Mouse (Mus musculus): Measurements from ENCODE around the gene Ffar2.
"Not testable (repeated sequence)": the region's sequence is repeated elsewhere in the genome, so short reads cannot be mapped to it uniquely, and the experiment has no call there.

Ffar2 gene

DNA sequence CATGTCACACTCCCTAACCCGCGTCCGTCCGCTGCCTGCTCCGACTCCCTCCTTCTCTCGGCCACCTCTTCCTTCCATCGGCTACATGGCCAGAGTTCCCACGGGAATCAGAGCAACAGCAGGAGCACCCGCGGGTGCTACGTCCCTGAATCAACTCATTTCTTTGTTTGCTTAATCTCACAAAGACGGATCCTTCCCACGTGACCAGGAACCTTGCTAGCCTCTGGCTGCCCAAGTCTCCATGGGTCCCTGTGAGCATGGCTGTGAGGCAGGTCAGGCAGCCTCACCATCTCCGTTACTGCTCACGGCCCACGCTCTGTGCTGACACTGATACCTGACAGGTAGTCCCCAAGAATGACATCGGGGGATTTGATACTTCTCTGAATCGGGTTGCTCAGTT lies at the start of gene Ffar2:
Ffar2 (minus strand) TSS at position 101 of the 400 bp plus-strand sequence.
- DNase-seq (ENCODE audit: low spot score) = no peak

- DNase-seq (ENCODE audit: low spot score) = peak; percentile 87
Observed at GRCm38 (mm10) chr7:30873083-30873482, 49.5 kb upstream of the Ffar2 start.

DNA sequence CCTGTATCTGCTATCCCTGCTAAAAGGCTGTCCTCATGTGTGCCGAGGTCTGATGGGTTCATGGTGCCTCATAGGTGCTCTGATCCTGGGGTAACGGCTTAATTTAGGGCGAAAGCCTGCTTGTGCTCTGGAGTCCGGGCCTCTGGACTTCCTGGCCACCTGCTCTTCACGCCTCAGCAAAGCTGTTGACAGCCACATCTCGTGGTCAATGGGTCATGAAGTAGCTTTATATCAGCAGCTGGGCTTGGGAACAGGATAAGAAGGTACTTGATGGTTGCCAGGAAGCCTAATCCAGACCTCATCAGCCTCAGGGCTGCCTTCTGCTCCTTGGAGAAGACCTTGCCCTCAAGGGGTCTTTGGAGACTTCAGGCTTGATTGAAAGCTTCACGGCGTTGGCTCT lies 39.8 kb upstream of the Ffar2 start:
- no peak for DNase-seq (ENCODE audit: low spot score)

DNA sequence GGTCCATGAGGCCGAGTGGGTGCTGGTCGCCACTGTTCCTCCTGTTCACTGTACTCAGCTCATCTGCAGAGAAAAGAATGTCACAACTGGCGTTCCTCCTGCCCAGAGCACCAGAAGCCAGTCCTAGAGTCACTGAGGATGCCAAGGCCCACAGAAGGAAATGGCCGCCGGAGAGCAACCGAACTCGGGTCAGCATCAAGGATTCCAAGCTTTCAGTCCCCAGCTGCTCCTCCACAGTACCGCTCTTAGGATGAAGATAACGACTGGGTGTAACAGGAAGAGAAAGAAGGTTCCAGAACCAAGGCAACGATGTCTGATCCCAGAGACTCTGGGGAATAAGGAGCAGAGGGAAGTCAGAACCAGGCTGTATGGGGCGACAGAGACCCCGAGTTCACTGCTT lies 37.9 kb upstream of the Ffar2 start, which contains the start of gene Ffar1:
Ffar1 (minus strand) TSS at position 101 of the 400 bp plus-strand sequence.
- no peak for DNase-seq (ENCODE audit: low spot score)

- DNase-seq (ENCODE audit: low spot score) = peak; percentile 89
Observed at GRCm38 (mm10) chr7:30859635-30860402, 36.2 kb upstream of the Ffar2 start.

GRCm38 (mm10) chr7:30859290-30859634 lies 35.7 kb upstream of the Ffar2 start:
- peak; percentile 80 for DNase-seq (ENCODE audit: low spot score)

- DNase-seq (ENCODE audit: low spot score) = no peak
Observed at GRCm38 (mm10) chr7:30857746-30858145, 34.2 kb upstream of the Ffar2 start.

DNA sequence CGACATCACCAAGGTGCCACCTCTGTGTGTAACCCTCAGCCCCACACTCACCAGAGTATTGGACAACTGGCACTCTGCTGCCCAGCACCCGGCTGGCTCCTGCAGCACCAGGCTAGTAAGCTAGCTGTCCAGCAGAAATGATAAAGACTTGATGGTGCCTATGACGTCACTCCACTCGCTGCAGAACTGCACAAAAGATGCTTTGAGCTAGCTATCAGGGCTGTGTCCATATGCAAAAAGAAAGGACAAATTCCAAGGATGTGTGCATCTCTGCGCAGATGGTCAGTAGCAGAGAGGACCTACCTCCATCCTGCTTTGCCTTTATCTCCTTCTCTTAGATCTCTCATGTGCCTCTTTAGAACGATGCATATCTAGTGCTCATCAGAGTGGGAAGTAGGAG lies 32.5 kb upstream of the Ffar2 start, which contains the start of gene Ffar3:
Ffar3 (minus strand) TSS at position 101 of the 400 bp plus-strand sequence.
- no peak for DNase-seq (ENCODE audit: low spot score)

DNA sequence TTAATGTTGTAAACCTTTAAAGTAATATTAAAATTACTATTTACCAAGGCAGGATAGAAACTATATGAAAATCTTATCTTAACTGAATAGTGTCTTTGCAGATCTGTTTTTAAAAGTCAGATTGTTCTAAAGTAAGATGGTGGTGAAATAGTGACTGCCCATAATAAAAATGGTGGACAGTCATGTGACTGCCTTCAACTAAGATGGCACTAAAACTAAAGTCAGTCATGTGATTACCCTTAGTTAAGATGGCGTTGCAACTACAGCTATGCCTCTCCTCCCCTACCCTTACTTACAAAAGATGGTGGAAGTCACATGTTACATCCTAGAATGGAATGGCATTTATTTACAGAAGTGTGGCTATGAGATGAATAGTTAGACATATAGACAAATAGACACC lies 27.8 kb upstream of the Ffar2 start:
- DNase-seq (ENCODE audit: low spot score) = no peak

- no peak for DNase-seq (ENCODE audit: low spot score)
Observed at GRCm38 (mm10) chr7:30847934-30848333, 24.4 kb upstream of the Ffar2 start.

GRCm38 (mm10) chr7:30847386-30847785 lies 23.8 kb upstream of the Ffar2 start:
- DNase-seq (ENCODE audit: low spot score) = no peak

DNA sequence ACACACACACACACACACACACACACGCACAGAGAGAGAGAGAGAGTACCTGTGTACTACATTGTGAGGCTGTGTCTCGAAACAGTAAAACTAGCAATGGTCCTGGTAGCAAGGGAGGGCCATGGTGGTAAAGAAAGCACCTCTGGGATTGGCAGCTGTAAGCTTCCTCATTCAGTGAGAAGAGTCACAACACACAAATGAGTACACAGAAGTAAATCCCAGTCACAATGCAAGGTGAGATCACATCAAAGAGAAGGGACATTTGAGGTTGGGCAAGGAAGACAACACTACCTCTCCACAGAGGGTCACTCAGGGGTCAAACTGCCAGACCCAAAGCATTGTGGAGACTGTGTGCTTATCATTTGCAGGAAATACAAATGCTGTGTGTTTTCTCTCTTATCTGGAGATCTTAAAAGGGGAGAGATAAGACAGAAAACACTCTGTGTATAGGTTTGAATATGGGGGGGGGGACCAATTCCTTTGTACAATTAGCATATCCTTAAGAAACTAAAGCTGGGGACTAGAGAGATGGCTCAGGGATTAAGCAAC lies 23.0 kb upstream of the Ffar2 start:
- DNase-seq (ENCODE audit: low spot score) = no peak

- no peak for DNase-seq (ENCODE audit: low spot score)
Observed at GRCm38 (mm10) chr7:30844676-30845297, 21.2 kb upstream of the Ffar2 start.

DNA sequence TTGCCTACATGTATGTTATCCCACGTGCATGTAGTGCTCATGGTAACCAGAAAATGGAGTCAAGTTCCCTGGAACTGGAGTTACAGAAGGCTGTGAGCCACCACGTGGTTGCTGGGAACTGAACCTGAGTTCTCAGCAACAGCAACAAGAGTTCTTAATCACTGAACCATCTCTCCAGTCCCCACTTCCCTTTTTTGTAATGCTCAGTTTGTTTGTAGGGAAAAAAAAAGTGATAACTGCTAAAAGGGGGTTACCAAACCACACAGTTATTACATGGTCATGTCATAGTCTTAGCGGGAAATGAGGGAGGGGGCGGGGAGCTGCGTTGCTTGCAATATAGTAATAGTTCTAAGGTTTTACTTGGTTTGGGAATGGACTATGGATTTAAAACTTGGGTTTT lies 18.5 kb upstream of the Ffar2 start:
- DNase-seq (ENCODE audit: low spot score) = no peak

- no peak for DNase-seq (ENCODE audit: low spot score)
Observed at GRCm38 (mm10) chr7:30841379-30841778, 17.8 kb upstream of the Ffar2 start.

- no peak for DNase-seq (ENCODE audit: low spot score)
Observed at GRCm38 (mm10) chr7:30840306-30840705, 16.7 kb upstream of the Ffar2 start.

- DNase-seq (ENCODE audit: low spot score) = no peak
Observed at GRCm38 (mm10) chr7:30837277-30837676, 13.7 kb upstream of the Ffar2 start.

- DNase-seq (ENCODE audit: low spot score) = not testable (repeated sequence)
Observed at GRCm38 (mm10) chr7:30832684-30833083, 9.1 kb upstream of the Ffar2 start.

DNA sequence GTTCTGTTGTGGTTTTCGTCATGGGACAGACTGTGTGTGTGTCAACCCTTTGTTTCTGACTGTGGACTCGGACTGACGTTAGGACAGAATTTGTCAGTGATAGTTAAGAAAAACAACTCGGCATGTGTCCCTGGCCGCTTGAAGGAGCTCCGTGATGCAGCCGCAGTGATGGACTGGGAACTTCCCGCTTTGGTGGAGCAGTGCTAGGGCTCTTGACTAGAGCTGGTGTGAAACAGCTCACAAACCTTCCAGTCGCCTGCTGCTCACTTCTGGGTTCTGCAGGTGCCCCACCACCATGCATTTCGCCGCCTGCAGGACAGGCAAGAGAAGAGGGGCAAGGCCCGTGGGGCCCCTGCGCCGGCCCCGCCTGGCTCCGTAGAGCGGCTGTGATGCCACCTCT lies 8.7 kb upstream of the Ffar2 start:
- no peak for DNase-seq (ENCODE audit: low spot score)

DNA sequence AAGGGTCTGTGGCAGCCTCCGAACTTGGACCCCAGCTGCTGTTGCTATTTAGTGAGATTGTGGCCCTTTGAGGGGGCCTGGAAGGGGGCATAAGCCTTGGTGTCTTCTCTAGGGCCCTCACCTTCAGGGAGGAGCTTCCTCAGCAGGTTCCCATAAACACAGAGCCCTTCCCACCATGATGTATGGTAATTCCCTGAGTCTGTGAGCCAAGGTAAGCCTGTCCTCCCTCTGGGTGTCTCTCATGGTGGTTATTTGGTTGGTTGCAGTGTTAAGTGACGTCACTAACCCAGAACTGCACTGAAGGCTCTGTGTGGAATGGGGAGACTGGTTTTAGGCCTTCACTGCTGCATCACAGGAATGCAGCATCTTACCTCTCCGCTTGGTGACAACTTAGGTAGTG lies 5.9 kb upstream of the Ffar2 start:
- DNase-seq (ENCODE audit: low spot score) = no peak

DNA sequence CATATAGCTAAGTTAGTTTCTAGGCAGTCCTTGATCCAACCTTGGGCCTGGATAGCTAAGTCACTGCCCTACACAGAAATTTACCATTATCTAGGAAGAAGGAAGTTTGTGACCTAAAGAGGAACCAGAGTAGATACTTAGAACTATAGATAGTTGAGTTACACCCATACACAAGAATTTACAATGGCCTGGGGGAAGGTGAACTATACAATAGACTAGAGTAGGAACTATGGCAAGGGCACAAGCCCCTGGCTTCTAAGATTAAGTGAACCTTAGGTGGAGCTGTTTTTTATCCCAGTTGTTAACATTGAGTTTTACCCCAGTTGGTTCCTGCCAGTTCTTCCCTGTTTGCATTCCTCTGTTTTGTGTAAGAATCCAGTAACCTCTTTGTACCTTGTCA lies 5.3 kb upstream of the Ffar2 start:
- not testable (repeated sequence) for DNase-seq (ENCODE audit: low spot score)

- no peak for DNase-seq (ENCODE audit: low spot score)
Observed at GRCm38 (mm10) chr7:30826660-30827059, 3.1 kb upstream of the Ffar2 start.

DNA sequence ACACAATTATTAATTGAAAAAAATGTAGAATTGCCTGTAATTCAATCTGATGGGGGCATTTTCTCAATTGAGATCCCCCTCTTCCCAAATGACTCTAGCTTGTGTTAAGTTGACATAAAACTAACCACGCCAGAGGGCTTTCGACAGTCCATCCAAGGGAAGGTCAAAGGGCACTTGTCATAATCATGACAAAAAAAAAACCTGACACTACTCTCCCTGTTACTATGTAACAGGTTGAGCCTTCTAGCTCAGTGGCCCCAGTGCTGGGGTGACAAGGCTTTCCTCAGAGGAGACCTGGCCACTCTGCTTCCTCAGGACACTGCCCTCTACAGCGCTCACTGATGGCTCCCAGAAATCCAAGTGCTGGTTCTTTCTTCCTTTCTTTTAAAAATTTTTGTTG lies 731 bp upstream of the Ffar2 start:
- DNase-seq (ENCODE audit: low spot score) = no peak

Measured in embryo, embryonic 10.5 days (tissue).